Mouse (Mus musculus) splenic B cell, adult 2 months (primary cell): ENCODE measurements around the gene Rassf3.
A peak's percentile ranks its signal among the peaks of the same experiment; 100 is the strongest.

ENCODE experiments used
- DNase-seq: peaks from one replicate; pipeline ENCODE4 v3.0.0-alpha.2; 2011; ENCODE audit warnings: low read depth, low spot score
- H3K27me3 ChIP-seq: 2 replicates; pipeline ENCODE4 v1.6.1; 2012; ENCODE audit warnings: mild to moderate bottlenecking, low read length, moderate library complexity, mixed read lengths; ENCODE audit not compliant: control insufficient read depth, poor library complexity, insufficient read depth, severe bottlenecking
- H3K36me3 ChIP-seq: 2 replicates; pipeline ENCODE4 v1.6.1; 2012; ENCODE audit warnings: mild to moderate bottlenecking, low read length, moderate library complexity, mixed read lengths; ENCODE audit not compliant: control insufficient read depth, poor library complexity, insufficient read depth, severe bottlenecking

Gene Rassf3

GRCm38 (mm10) chr10:121475672-121476146 is 438 bp downstream of the Rassf3 start:
- DNase-seq: no peak
- Histone ChIP-seq H3K36me3 (no peaks in the 10 kb centered on the region), H3K27me3 (no peaks in the 10 kb centered on the region)

DNA sequence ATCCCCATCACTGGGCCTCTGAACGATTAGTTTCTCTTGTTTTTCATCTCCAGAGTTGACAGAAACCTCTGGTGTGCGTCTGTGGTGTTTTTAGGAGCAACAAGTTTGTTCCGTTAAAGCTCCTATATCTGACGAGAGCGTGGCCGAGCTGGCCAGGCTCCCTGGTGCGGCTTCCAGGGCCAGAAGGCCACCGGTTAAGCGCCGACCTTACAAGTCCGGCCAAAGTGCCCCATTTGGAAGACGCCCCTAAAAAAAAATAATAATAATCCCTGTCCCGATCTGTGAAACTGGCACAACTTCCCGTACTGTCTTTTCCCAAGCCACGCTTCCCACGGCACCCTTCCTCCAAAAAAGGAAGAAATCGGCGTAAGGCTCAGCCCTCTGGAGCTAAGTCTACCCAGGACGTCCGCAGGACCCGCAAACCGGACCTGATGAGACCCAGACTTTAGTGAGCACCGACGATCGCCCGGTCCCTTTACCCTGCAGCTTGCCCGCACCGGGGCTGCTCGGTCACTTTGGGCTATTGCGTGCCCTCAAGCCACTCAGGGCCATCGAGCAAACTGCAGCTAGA is 961 bp downstream of the Rassf3 start:
- H3K36me3 ChIP-seq: no peaks in the 10 kb centered on the region
- DNase-seq: no peak
- H3K27me3 ChIP-seq: no peaks in the 10 kb centered on the region

GRCm38 (mm10) chr10:121474288-121474687 is 1.9 kb downstream of the Rassf3 start:
- no peaks in the 10 kb centered on the region for H3K36me3 ChIP-seq
- DNase-seq: no peak
- no peaks in the 10 kb centered on the region for H3K27me3 ChIP-seq

DNA sequence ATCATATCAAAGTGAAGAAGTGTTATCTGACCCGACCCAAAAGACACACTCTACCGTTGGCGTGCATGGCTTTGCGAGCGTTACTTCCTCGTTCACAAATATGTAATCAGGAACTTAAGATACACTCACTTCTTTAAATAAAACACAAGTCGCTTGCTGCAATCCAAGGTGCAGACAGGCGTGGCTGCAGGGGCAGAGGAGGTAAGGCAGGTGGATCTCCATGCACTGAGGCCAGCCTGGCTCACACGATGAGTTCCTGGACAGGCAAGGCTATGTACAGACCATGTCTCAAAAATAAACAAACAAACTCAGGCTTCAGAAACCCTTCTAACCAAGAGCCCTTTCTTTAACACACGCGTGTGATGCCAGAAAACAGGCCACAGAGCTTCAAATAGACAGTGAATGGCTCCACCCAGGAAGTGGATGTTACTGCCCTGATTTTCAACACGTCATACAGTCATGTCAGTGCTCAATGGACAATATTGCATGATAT is 2.4 kb downstream of the Rassf3 start:
- peak; percentile 81 for DNase-seq
- no peaks in the 10 kb centered on the region for H3K27me3 ChIP-seq

DNA sequence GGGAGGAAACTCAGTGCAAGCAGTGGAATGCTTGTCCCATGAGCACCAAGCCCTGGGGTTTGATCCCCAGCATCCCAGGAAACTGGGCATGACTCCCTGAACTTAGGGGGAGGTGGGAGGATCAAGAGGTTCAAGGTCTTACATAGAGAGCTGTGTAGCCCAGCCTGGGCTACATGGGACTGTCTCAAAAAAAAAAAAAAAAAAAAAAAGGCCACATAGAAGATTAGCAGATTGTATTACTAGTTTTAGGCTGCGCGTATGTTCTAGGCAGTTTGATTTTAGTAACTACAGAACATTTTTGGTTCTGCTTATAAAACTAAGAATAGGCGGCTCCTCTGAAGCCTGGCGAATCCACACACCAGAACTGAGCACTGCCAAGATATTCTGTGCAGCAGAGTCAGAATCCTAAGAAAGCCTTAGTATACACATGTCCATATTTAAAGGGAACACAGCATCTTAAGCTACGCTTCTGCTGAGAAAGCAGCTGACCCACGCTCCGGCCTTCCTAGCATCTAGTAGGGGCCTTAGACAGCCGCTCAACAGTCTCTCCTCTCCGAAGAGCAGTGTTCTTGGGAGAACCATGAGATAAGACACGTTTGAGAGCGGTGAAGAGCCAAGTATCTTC is 3.4 kb downstream of the Rassf3 start:
- no peaks in the 10 kb centered on the region for H3K36me3 ChIP-seq
- DNase-seq: no peak
- H3K27me3 ChIP-seq: no peaks in the 10 kb centered on the region

More for the DNA sequence above, 2.4 kb downstream of the Rassf3 start:
- H3K36me3 ChIP-seq: no peaks in the 10 kb centered on the region

DNA sequence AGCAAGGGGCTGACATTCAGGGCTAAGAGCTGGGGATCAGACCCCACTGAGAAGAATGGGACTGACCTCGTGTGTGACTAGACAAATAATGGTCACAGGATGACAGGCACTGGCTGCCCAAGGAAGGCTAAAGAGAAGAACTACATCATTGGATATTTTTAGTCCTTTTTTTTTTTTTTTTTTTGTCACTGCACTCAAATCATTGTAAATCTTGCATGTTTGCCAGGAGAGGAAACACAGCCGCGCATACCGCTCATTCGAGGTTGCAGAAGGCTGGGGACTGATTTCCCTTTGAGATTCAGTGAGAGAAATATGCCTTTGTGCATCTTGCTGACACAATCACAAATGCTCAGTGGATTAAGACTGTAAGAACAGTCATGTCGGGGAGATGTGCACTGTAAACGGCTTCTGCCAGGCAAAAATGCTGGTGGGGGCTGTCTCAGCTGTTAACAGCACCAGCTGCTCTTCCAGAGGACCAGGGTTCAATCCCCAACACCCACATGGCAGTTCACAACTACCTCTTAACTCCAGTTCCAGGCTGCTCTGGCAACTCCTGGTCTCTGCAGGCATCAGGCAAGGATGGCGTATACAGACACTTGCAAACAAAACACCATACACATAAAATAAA is 4.5 kb downstream of the Rassf3 start:
- DNase-seq: no peak

GRCm38 (mm10) chr10:121469625-121470024 is 6.5 kb downstream of the Rassf3 start:
- Histone ChIP-seq H3K36me3 (no peaks in the 10 kb centered on the region), H3K27me3 (no peaks in the 10 kb centered on the region)
- no peak for DNase-seq

More for the DNA sequence above, 4.5 kb downstream of the Rassf3 start:
- no peaks in the 10 kb centered on the region for H3K36me3 ChIP-seq
- H3K27me3 ChIP-seq: no peaks in the 10 kb centered on the region

DNA sequence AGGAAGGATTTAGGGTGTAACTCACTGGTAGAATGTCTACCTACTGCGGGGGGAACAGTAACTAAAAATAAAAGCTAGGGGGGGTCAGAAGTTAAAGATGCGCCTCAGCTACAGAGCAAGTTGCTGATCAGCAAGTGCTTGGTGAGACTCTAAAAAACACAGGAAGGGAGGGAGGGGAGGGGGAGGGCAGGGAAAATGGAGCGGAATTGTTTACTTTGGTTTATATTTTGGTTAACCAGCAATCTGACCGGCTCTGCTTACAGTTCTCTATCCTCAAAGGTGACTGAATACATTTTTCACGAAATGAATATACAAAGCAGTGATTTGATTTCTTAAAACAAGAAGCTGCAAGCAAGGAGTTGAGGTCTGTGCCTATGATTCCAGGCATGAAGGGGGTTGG is 7.2 kb downstream of the Rassf3 start:
- H3K36me3 ChIP-seq: no peaks in the 10 kb centered on the region
- no peaks in the 10 kb centered on the region for H3K27me3 ChIP-seq
- DNase-seq: no peak

- DNase-seq: no peak
- Histone ChIP-seq H3K27me3 (no peaks in the 10 kb centered on the region), H3K36me3 (no peaks in the 10 kb centered on the region)
Measured at GRCm38 (mm10) chr10:121468261-121468660, 7.9 kb downstream of the Rassf3 start.

- H3K36me3 ChIP-seq: no peaks in the 10 kb centered on the region
- no peak for DNase-seq
- no peaks in the 10 kb centered on the region for H3K27me3 ChIP-seq
Measured at GRCm38 (mm10) chr10:121467792-121468191, 8.4 kb downstream of the Rassf3 start.

DNA sequence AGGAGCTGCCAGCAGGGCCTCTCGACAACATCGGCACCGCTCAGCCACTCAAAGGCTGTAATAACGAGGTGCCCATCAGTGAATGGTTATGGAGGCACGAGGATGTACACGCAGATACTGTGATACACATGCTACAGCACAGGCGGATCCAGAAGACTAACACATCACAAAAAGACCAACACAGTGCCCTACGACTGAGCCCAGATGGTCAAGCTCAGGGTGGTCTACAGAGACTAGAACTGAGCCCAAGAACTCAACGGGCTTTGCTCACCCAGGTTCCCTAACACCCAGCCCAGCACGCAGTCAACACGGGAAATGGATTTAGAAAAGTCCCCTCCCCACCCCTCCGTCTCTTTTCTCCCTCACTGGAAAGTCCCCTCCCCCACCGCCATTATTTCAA is 9.1 kb downstream of the Rassf3 start:
- Histone ChIP-seq H3K27me3 (no peaks in the 10 kb centered on the region), H3K36me3 (no peaks in the 10 kb centered on the region)
- DNase-seq: no peak

GRCm38 (mm10) chr10:121465033-121465432 is 11.1 kb downstream of the Rassf3 start:
- no peaks in the 10 kb centered on the region for H3K27me3 ChIP-seq
- no peak for DNase-seq
- no peaks in the 10 kb centered on the region for H3K36me3 ChIP-seq

DNA sequence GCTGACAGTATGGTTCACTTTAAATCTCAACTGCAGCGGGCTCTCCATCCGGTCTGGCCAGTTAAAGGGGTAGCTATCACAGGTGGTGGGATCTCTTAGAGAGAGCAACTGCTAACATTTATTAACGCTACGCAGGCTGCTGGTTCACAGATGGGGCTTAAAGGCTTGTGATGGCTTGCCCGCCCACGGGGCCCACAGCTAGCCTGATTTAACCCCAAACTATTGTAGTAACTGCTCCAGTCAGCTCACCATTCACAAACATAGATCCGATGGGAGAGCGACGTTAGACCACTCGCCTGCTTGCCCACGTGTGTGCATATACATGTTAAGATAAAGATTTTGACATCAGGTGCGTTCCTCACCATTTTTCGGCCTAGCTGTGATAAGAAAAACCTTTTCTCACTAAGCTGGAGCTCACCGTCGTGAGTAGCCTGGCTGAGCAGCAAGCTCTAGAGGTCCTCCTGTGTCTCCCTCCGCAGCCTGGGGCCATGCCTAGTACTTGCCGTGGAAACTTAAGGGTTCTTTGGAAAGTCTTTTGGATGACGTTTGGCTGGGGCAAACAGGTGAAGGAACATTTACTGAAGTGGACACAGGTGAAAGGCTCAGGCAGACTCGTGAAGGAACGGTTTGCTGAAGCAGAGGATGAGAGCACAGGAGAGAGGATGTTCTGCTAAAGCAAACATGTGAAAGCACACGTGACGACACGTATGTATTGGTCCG is 13.8 kb downstream of the Rassf3 start:
- no peak for DNase-seq
- no peaks in the 10 kb centered on the region for H3K36me3 ChIP-seq
- H3K27me3 ChIP-seq: no peaks in the 10 kb centered on the region

GRCm38 (mm10) chr10:121461404-121462161 is 14.6 kb downstream of the Rassf3 start:
- H3K27me3 ChIP-seq: no peaks in the 10 kb centered on the region
- DNase-seq: peak; percentile 29
- no peaks in the 10 kb centered on the region for H3K36me3 ChIP-seq
